Mouse (Mus musculus) left cerebral cortex, postnatal 25 days (tissue): ENCODE measurements around the gene Zhx3. TPM values are rescaled to one million over a fixed set of nuclear protein-coding genes. Genes with fewer than 3 reads are reported as not detected.

Experiments
- DNase-seq, 2 experiments: peaks; one replicate each; pipeline ENCODE4 v3.0.0; 2022; ENCODE audit warnings: low spot score in 2 of 2, mixed read lengths in 1 of 2
- intact Hi-C: fragments of 180-260 bp; cut with DNase I; formaldehyde crosslinking; loops from one replicate; pipeline ENCODE4 v1.15.1; 2025
- total RNA-seq, 2 experiments: library from RNA; stranded (reverse); gene quantifications; 2 replicates each; pipeline ENCODE4 v1.2.3; 2021

Gene Zhx3
- total RNA-seq, 2 experiments from 2014 or later: 71.0 to 78.4 TPM

DNA sequence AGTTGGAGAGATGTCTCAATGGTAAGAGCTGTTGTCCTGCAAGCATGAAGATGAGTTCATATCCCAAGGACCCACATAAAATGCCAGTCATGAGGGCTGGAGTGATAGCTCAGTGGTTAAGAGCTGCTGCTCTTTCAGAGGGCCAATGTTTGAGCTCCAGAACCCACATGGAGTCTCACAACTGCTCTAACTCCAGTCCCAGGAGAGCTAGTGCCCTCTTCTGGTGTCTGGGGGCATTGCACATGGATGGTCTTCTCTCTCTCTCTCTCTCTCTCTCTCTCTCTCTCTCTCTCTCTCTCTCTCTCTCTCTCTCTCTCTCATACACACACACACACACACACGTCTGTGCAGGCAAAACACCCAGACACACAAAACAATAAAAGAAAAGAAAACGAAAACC is 12.0 kb upstream of the Zhx3 start:
- peak in 1 of 2 experiments; percentile 20 for DNase-seq
- intact Hi-C loops: loop anchor here (10.0 kb wide), 1 partner anchor 1830 kb away; no protein-coding TSS in a partner anchor

DNA sequence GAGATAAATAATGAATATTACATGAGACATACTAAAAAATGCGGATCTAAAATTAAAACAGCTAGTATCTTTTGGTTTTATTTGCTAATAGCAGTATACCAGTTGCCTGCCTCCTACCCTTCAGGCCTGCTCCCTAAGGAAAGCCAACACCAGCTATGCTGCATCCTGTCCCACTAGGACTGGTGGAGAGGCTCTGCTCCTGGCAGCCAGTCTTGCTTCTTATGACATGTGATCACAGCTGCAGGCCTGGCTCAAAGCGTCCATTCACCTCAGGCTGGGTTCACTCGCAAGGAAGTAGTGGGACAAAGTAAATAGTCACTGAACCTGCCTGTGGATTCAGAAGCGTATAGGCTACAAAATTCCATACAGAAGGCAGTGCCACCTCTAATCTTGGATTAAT is 11.1 kb upstream of the Zhx3 start:
- intact Hi-C loops: loop anchor here (10.0 kb wide), 1 partner anchor 1829 kb away; no protein-coding TSS in a partner anchor
- peak in 1 of 2 experiments; percentile 36 for DNase-seq

DNA sequence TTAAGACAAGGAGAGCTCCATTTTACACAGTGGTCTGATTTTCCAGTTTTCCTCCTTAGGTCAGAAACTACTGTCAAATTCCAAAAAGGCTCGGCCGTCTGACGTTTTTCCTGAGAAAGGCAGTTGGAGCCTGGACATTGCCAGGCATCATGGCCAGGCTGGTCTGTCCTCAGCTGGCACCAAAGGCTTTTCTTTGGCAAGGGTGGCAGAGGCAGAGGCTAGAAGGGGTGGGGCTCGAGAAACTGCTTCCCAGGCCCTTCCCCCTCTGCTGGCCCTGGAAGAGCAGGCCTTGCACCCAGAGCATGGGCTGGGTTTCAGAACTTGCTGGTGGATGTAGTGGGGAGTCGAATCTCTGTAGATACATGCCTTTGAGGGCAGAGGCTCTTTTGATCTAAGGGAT is 9.6 kb upstream of the Zhx3 start:
- intact Hi-C loops: loop anchor here (10.0 kb wide), 1 partner anchor 1828 kb away; no protein-coding TSS in a partner anchor
- DNase-seq: no peak

DNA sequence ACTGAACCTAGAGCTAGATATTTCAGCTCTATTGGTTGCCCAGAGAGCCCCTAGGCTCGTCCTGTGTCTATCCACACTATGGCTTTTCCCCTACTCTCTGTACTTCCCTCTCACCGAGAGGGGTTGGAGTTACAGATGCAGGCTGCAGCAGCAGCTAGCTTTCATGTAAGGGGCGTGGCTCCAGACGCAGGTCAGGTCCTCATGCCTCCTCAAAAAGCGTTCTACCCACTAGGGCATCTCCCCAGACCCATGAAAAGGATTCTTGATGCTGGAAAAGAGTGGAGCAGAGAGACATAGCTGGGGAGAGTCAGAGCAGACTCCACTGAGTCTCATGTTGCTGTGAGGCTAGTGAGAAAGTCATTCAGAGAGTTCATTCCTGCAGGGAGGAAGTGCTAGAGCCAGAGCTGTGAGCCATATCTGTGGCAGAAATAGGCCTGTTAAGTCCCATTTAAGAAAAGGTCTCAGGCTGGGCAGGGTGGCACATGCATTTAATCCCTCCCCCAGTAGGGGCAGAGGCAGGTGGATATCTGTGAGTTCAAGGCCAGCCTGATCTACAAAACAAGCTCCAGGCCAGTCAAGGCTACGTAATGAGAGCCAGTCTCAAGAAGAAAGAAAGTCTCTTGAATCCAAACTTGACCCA is 8.8 kb upstream of the Zhx3 start:
- intact Hi-C loops: loop anchor here (10.0 kb wide), 1 partner anchor 1827 kb away; no protein-coding TSS in a partner anchor
- no peak for DNase-seq

DNA sequence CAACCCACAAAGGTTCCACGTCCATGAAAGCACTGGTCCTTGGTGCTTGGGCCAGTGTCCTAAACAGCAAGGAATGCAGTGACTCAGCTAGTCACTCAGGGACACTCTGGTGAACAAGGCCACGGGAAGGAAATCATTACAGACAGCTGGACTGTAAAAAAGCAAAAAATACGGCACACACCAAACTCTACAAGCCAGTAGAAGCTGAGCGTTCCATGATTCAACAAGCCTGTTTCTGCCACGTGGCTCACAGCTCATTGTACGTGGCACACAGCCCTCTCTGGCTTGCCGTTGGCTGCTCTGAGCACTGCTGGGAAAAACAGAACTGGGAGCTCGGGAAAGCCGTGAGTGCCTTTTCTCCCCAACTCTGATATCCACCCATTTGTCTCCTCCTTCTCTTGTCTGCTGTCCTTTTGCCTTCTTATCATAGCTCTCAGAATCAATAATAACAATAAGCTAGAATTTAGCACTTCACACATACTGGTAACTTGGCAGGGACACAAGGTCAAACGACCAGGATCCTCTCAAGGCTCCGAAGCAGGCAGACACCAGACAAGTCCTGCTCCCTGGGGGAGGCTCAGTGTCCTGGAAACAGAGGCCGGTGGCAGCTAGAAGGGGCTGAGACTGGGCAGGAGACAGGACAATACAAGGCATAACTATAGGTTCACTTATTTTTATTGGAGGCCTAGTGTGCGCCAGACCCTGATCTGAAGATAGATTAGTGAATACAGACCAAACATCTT is 7.8 kb upstream of the Zhx3 start, which contains the start of gene Lpin3:
Gene Lpin3 (plus strand): TSS at position 218 of the 743 bp plus-strand sequence.
- peak in 1 of 2 experiments; percentile 39 for DNase-seq
- intact Hi-C loops: loop anchor here (10.0 kb wide), 1 partner anchor 1826 kb away; no protein-coding TSS in a partner anchor

DNA sequence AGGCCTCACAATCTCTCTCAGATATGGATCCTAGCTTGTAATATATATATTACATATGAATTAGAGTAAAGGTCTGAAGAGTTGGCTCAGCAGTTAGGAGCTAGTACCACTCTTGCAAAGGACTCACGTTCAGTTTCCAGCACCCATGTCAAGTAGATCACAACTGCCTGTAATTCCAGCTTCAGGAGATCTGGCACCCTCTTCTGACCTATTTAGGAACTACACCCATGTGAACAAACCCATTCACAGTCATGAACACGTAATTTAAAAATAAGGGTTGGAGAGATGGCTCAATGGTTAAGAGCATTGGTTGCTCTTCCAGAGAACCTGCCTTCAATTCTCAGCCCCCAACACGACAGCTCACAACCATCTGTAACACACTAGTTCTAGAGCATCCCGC is 3.3 kb upstream of the Zhx3 start:
- no peak for DNase-seq
- intact Hi-C loops: no loop called here

DNA sequence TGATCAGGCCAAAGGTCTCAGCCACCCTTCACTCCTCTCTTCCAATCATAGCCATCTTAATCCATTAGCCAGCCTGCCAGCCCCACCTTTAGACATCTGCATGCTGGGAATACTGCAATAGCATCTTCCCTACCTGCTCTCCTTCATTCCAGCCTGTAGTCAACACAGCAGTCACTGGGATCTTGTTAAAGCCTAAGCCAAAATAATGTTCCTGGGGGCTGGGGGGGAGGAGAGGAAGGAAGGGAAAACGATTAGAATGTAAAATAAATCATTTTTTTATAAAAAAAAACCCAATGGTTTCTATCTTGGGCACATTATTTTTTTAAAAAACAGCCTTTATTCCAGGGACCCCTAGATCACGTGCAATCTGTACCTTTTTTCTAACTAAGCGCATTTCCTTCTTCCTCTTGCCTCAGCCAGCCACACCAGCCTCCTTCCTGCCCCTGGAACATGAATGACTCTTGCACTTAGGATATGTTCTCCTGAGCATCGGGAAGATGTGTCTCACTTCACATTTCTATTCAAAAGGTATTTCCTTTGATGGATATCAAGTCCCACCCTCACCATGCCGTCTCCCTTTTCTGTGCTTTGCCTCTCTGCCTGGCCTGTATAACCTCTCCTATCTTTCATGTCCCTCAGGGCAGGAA is 1.6 kb upstream of the Zhx3 start:
- intact Hi-C loops: loop anchor here (5.0 kb wide), 1 partner anchor 67 kb away; no protein-coding TSS in a partner anchor

DNA sequence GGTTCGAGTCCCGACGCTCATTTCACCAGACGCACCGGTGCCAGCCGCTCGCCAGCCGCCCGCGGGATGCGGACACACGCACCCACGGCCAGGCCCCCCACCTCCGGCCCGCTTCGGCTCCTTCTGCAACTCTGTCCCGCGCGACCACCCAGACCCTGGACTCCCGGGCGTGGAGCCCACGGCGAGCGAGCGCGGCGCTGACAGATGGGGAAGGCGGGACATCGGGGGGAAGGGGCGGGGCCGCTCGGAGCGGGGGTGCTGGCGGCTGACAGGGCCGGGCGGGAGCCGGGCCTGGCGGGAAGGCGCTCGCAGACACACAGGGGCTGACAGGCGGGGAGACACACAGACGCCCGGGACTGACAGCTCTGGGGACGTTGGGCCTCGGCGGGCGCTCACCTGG is 403 bp downstream of the Zhx3 start:
- peak; percentile 59 to 67 for DNase-seq
- intact Hi-C loops: loop anchor here (5.0 kb wide), 1 partner anchor 65 kb away; no protein-coding TSS in a partner anchor

More for the DNA sequence above, 1.6 kb upstream of the Zhx3 start:
- no peak for DNase-seq

DNA sequence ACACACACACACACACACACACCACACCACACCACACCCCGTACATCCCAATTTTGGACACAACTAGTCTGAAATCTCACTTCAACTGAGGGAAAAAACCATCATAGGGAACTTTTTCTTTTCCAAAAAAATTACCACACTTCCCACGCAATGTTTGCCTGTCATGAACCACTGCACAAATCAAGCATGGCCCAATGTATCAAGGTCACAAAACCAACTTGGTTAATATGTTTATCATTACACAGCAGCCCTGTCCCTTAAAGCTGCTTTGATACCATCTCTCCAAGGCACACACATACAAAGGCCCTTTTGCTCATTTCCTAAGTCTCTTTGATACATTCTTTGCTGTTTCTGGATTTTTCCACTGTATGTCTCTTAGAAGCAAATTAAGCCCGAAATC is 1.5 kb downstream of the Zhx3 start:
- no peak for DNase-seq
- intact Hi-C loops: loop anchor here (5.0 kb wide), 1 partner anchor 64 kb away; no protein-coding TSS in a partner anchor

DNA sequence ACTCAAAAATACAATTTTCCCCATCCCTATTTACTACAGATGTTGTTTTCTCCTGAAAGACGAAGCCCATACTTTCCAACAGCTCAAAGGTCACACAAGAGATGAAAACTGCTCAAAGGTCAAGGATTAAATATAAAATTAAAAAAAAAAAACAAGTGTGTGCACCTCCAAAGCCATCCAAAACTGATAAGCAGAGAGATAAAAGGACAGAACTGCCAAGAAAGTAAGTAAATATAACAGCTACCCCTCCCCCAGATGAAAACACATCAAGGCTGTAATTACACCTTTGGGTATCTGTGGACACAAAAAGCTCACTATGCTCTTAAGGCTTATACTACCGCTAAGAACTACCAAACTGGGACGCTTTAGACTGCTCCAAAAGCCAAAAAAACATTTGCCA is 3.4 kb downstream of the Zhx3 start:
- intact Hi-C loops: no loop called here
- DNase-seq: no peak

DNA sequence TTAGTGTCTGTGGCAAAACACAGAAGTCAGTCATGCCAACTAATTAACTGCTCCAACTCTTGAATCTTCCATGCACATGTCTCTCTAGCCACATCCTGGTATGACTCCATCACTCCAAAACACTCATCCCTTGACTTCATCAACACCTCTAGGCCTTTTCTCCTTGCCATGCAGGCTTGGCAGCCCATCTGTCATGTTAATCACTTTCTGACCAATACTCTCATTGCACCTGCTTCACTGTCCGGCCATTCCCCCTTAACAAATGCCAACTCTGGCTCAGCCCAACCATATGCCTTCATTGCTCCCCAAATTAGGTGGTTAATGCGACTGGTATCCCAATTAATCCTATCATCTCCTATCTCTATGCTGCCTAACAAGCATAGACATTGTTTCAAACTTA is 7.5 kb downstream of the Zhx3 start:
- DNase-seq: no peak
- intact Hi-C loops: no loop called here

DNA sequence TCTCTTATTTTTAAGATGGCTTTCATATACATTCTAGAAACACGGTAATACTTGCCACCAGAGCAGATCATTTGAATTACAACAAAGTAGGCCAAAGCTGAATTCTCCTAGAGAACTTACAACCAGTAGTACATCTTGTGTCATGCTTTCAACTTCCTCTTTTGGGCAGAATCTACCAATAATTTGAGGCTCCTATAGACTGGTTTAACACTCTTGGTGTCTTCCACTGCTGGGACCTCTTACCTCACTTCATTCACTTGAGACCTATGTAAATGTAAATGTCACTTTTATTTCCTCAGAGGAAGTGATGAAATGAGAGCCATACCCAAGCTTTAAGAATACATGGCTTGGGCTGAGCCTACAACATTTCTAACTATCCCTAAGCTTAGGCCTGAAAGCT is 8.7 kb downstream of the Zhx3 start:
- DNase-seq: no peak
- intact Hi-C loops: no loop called here

DNA sequence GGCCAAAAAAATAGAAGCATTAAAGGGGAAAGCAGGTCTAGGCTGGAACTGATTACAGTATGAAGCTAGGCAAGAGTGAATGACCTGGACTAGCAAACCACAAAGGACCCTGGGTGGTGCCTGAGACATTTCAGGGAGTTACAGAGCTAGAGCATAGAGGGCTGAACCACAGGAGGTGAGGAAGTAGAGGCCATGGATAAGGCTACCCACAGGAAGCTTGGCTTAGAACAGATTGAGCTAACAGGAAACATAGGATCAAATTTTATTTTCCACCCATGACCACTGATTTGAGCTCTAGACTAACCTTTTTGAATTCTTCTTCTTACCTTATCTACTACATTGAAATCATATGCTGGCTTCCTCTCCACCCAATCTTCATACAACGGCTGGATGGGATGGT is 12.4 kb downstream of the Zhx3 start:
- DNase-seq: no peak
- intact Hi-C loops: no loop called here

DNA sequence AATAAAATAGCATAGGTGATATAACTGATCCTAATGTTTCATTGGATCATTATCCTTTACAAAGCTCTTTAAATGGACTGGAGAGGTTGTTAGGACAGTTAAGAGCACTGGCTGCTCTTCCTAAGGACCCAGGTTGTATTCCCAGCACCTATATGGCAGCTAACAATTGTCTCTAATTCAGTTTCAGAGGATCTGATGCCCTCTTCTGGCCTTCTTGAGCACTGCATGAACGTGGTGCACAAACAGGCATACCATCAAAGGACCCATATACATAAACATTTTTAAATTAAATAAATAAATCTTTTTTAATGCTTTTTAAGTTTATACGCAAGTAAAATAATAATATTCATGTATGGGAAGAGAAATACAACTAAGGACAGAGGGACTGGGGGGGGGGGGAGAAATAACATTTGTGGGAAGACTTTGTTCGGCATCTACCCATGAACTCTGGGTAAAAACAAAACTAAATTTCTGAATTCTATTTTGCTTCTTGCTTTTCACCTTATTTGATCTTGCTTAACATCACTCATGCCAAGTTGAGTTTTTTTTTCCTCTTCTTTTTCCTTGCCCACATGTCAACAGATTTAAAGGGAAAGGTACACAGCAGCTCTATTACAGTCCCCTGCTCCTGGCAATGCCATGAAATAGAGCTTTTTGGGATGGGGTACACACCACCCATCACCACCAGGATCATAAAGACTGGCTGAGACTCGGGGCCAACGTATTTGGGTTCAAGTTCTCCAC is 16.3 kb downstream of the Zhx3 start:
- intact Hi-C loops: no loop called here
- no peak for DNase-seq

DNA sequence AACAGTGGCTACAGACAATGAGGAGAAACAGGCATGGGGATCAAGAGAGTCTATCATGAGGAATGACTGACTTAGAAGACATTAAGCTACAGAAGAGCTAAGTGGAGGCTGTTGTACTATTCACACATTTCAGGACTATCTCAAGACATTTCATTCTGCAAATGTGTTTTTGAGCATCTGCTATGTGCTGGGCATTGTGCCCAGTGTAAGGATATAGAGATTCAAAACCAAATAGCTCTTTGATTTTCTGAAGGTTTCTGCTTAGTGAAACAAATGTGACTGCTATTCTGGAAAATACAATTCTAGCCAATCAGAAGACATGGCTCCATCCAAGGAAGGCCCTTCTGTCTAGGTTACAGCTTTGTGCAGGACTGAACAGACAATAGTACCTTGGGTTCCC is 18.1 kb downstream of the Zhx3 start:
- intact Hi-C loops: no loop called here
- peak; percentile 71 to 92 for DNase-seq

DNA sequence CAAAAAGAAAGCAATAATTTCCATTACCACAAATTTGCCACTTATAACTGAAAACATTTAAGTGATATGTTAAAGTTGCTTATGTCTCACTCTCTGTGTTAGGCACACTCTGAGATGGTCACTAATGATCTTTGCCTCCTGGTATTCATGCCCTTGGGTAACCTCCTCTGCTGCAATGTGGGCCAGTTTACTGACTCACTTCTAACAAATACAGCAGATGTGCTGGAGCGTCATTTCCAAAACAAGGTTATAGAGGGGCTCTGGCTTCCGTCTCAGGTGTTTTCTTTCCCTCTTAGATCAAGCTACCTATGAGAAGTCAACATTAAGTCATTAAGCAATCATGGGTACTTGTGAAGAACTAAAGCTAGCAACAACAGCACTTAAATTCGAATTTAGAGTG is 22.4 kb downstream of the Zhx3 start:
- no peak for DNase-seq
- intact Hi-C loops: no loop called here

DNA sequence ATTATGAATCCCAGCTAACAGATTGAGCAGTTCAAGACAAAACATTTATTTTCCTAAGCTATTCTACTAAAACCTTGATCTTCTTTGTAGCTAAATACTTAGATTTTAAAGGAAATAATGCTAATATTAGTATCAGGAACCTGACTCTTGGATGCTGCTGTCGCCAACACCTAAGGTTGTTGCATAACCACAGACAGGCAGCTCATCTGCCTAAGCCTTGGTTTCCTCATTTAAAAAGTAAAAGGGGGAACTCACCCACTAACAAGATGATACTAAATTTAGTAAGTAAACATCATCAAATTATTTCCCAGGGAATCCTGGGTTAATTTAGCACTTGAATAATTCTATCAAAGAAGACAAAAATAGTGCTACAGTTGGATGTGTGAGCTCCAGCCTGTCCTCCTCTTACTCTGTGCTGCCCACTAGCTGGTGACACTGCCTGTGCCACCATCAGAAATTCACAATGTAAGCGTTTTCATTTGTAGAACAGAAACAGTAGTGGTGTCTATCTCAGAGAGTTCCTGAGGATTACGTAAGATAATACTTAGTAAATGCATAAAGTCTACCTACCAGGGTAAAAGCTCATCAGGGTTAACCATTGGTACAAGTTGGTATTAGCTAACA is 23.1 kb downstream of the Zhx3 start:
- intact Hi-C loops: no loop called here
- DNase-seq: no peak

DNA sequence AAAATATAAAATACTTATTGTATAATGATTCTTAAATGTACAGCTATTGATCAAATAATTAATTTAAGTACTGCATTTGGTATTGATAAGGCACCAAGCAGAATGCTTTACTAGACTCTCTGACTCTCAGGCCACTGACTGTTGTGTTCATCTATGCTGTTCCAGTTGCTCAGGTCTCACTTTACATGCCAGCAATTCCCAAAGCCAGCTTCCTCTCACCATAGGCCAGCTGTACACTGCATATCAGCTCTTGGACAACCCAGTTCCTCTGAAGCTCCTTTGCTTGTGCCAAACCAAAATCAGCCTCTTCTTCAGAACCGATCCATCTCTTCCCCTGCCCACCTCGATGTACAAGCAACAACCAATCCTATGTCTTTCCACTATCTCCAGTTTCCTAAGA is 24.6 kb downstream of the Zhx3 start:
- intact Hi-C loops: no loop called here

DNA sequence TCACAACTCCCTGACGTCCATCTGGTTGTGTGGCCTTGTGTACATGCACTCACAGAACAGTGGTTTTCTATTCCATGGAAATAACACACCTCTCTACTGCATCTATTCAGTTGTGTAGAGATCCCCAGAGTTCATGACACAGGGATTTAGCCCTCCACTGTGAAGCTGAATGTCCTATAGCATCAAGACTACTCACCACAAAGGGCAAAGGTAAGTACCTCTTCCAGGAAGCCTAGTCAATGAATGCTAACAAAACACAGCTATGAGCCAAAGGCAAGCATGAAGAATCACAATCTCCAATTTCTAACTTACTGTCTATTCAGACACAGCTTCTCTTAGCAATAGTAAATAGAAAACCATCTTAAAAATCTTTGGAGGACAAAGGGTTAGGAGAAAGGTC is 25.1 kb downstream of the Zhx3 start:
- DNase-seq: no peak
- intact Hi-C loops: no loop called here

More for the DNA sequence above, 24.6 kb downstream of the Zhx3 start:
- DNase-seq: no peak
